In genomic region chr12:110510171-110510871, GRCm38 (mm10) we compare ENCODE assay signal across 9 mouse cellular contexts.
A peak's percentile ranks its signal among the peaks of the same experiment; 100 is the strongest.
DNase-seq lines count a peak whose midpoint lies in the region; ATAC-seq and TF ChIP-seq lines count a peak whose summit lies in the region.
"Had no signal": no experiment of that assay in that cellular context is flagged by ENCODE, and none has a peak within 500 bp of the region (broad histone marks: within the 10 kb centered on the region; RNA-seq: fewer than 3 reads in every experiment).

No protein-coding gene starts in this region.

- no peak for ATAC-seq in intestine, embryonic 15.5 days
- no peak for ATAC-seq in granulocyte monocyte progenitor cell, adult 5-6 weeks (replicated peaks; ENCODE audit: poor library complexity, severe bottlenecking)
- ATAC-seq: Patski had no signal

- peak; percentile 62 to 77 for DNase-seq in lung, adult 18-20 months
- no peak for DNase-seq in lung, adult 2 months
- DNase-seq in gastrocnemius, postnatal 14 days = peak; percentile 79
- peak; percentile 37 to 38 for DNase-seq in left cerebral cortex, postnatal 36 days (ENCODE audit: low spot score in 2 of 2)
- DNase-seq in embryo, embryonic 10.5 days (ENCODE audit: low spot score) = no peak

- no peaks in the 10 kb centered on the region for H3K9me3 ChIP-seq in intestine, embryonic 15.5 days

- no peak overlapping the region for H3K4me3 ChIP-seq in lung, adult 2 months (replicated peaks; ENCODE audit: extremely low read depth, low read depth, low read length)
- H3K4me3 ChIP-seq in brown adipose tissue, adult 24 weeks (ENCODE audit: insufficient read depth, low read depth, low read length) = no peak overlapping the region
- H3K4me3 ChIP-seq in intestine, embryonic 15.5 days (replicated peaks) = no peak overlapping the region

- TF ChIP-seq POLR2A in lung, adult 2 months (IDR thresholded peaks at IDR 0.05; ENCODE audit: borderline replicate concordance, extremely low read depth, low read depth, low read length) = no peak

- peaks cover 29% of the 10 kb centered on the region for H3K4me1 ChIP-seq in lung, adult 2 months (ENCODE audit: control insufficient read depth, insufficient read depth, low read length)
- peaks cover 53% of the 10 kb centered on the region for H3K4me1 ChIP-seq in brown adipose tissue, adult 24 weeks (ENCODE audit: control insufficient read depth, insufficient read depth, insufficient read length, low read length)
- peaks cover 45% of the 10 kb centered on the region for H3K4me1 ChIP-seq in intestine, embryonic 15.5 days (replicated peaks)

- no peak overlapping the region for H3K4me2 ChIP-seq in intestine, embryonic 15.5 days (replicated peaks)

- no peaks in the 10 kb centered on the region for H3K36me3 ChIP-seq in intestine, embryonic 15.5 days

- intact Hi-C loops in gastrocnemius, postnatal 14 days (cut with DNase I; ENCODE audit: low total_unique reads) = no loop called here
- intact Hi-C loops in left cerebral cortex, postnatal 36 days (cut with DNase I) = no loop called here

- H3K27ac ChIP-seq in brown adipose tissue, adult 24 weeks (replicated peaks; ENCODE audit: low read depth, low read length) = peak overlapping the region; percentile 37
- H3K27ac ChIP-seq in intestine, embryonic 15.5 days = peak overlapping the region; percentile 68

- no peak for TF ChIP-seq CTCF in lung, adult 2 months (IDR thresholded peaks at IDR 0.05; ENCODE audit: insufficient read depth, low read length)

- WGBS in lung, adult 2 months = 24% methylated on average over 9 of the region's 9 CpGs
- 54% methylated on average over 9 of the region's 9 CpGs for WGBS in intestine, embryonic 15.5 days

- H3K9ac ChIP-seq in intestine, embryonic 15.5 days = no peak overlapping the region

- H3K27me3 ChIP-seq in intestine, embryonic 15.5 days (replicated peaks) = no peaks in the 10 kb centered on the region
- H3K27me3 ChIP-seq: Patski had no signal

Comparison
In these comparisons a context has a peak if more than half of its experiments do, and no peak if none do; other contexts are left out.
1. DNase-seq: peak in lung, adult 18-20 months (2 of 2), gastrocnemius, postnatal 14 days (single experiment) and left cerebral cortex, postnatal 36 days (2 of 2); none in lung, adult 2 months (single experiment) and embryo, embryonic 10.5 days (single experiment).